Mouse (Mus musculus) liver, adult 2 months (tissue): ENCODE measurements around the gene Sept9.

Source experiments
- CTCF ChIP-seq: fragments of 200-500 bp; IDR thresholded peaks from 2 replicates; pipeline ENCODE4 v1.5.1; 2011; ENCODE audit warnings: low read depth, low read length, control low read depth
- POLR2A ChIP-seq: fragments of 200-500 bp; IDR thresholded peaks from 2 replicates; pipeline ENCODE4 v1.6.1; 2011; ENCODE audit warnings: low read length, control low read depth; ENCODE audit not compliant: insufficient read depth; ENCODE audit errors: extremely low read depth

GRCm38 (mm10) chr11:117283048-117283888 lies 83.8 kb downstream of the Sept9 start:
- TF ChIP-seq CTCF (no peak), POLR2A (no peak)
